Mouse (Mus musculus): ENCODE measurements around the gene Kpna1.
A peak's percentile ranks its signal among the peaks of the same experiment; 100 is the strongest.
"Not testable (repeated sequence)": the region's sequence is repeated elsewhere in the genome, so short reads cannot be mapped to it uniquely, and the experiment has no call there.

The Kpna1 gene

GRCm38 (mm10) chr16:35978450-35978849 lies at the start of gene Kpna1:
Kpna1 (plus strand) TSS chr16:35978750.
- DNase-seq (ENCODE audit: low spot score in 2 of 2) = not testable (repeated sequence)

DNA sequence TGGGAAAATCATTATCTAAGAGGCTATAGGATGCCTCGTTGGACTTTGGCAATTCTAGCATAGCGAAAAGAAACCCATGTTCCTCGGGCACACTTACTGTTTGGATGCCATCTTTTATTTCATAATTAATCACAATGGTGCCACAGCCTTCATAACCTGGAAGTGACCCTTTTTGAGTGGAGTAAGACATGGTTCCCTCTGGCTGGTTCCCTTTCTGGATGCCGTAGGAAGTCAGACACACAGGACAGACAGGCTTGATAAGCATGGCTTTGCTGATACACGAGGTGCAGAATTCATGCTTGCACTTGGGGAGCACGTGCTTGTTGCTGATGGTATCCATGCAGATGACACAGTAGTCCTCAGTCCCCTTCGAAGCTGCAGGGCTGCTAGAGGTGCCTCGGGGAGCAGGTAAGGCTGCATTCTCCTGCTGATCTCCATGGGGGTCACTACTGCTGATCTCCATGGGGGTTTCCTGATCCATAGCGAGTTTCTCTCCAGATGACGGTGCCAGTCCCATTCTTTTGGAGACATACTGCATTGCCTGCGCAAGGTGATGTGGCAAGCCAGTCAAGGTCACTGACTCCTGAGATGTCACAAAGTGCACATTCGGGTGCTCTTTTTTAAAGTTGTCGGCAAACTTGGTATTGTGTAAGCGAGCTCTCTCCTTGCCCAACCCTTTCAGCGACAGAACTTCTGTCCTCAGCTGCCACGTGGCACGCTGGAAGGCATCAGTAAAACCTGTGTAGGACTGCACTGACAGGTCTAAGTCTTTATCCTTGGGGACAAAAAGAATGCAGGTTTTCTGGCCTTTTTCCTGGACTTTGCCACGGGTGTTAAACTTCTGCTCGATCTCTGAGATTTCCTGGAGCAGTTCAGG lies 46.1 kb upstream of the Kpna1 start:
- DNase-seq (ENCODE audit: low spot score in 2 of 2) = no peak

- DNase-seq (ENCODE audit: low spot score in 2 of 2) = no peak
Measured at GRCm38 (mm10) chr16:35933181-35933580, 45.4 kb upstream of the Kpna1 start.

DNA sequence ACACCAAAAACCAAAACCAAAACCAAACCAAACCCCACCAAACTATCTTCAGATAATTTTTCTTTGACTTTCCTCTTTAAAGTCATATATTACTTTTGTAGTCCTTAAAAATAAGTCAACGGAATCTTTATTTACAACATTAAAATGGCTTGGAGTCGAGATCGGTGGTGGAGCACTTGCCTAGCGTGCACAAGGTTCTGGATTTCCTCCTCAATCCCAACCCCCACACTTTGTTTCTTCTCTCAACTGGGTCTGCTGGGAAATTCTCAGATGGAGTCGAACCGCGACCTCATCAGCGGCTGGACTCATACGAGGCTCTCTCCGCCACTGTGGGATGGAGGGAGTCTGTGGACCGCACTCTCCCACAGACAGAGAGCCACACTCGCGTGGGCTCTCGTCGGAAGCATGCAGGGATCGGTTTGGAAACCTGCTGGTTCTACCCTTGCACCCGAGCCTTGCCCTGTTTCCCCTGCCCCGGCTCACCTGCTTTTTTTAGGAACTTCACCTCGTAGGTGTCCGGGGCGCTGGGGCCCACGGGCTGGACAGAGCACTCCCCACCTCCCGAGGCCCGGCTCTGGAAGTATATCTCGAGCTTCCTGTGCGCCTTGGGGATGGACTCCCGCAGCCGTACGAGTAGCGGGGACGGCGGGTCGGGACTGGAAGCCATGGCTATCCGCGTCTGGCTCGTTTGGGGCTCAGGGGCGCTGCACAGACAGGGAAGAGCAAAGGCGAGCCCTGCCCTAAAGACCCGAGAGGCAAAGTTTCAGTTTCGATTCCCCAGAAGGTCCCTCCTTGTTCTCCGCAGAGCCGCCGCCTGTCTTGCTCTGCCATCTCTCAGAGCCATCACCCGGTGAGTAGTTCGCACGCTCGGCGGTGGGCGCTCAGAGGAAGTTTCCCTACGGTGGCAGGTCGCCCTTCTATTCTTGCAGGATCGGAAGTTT lies 40.1 kb upstream of the Kpna1 start, which contains the start of the genes Parp9 and Dtx3l:
Parp9 (plus strand) TSS at position 260 of the 941 bp plus-strand sequence.
Dtx3l (minus strand) TSS at position 941 of the 941 bp plus-strand sequence.
- peak; percentile 27 to 42 for DNase-seq (ENCODE audit: low spot score in 2 of 2)

GRCm38 (mm10) chr16:35939261-35939660 lies 39.3 kb upstream of the Kpna1 start:
- DNase-seq (ENCODE audit: low spot score in 2 of 2) = peak in 1 of 2 experiments; percentile 3

DNA sequence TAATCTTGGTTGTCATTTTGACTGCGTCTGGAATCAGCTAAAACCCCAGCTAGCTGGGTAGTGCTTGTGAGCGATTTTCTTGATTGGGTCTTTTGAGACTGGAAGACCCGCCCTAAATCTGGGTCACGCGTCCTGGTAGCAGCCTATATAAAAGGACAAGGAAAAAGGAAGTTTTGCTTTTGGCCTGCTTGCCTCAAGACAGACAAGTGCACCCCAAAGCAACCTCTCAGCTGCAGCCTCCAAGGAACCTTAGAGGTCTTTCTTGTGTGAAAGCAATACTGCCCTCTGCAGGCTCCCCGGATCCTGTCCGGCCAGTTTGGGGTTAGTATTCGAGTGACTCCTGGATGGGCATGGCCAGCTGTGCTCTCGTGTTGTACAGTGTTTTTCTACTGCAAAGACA lies 38.9 kb upstream of the Kpna1 start:
- DNase-seq (ENCODE audit: low spot score in 2 of 2) = peak; percentile 70 to 81

DNA sequence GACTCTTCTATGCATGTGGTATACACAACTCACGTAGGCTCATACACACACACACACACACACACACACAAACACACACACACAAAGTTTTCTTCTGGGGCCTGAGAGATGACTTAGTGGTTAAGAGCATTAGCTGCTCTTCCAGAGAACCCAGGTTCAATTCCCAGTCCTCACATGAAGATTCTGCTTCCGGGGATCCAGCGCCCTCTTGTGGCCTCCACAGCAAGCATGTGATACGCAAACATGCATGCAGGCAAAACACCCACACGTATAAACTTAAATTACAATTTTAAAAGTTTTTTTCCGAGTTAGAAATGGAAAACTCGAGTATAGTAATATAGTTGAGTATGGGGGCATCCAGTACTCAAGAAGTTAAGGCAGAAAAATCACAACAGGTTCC lies 37.2 kb upstream of the Kpna1 start:
- no peak for DNase-seq (ENCODE audit: low spot score in 2 of 2)

- DNase-seq (ENCODE audit: low spot score in 2 of 2) = no peak
Measured at GRCm38 (mm10) chr16:35949264-35949663, 29.3 kb upstream of the Kpna1 start.

- no peak for DNase-seq (ENCODE audit: low spot score in 2 of 2)
Measured at GRCm38 (mm10) chr16:35951216-35951615, 27.3 kb upstream of the Kpna1 start.

DNA sequence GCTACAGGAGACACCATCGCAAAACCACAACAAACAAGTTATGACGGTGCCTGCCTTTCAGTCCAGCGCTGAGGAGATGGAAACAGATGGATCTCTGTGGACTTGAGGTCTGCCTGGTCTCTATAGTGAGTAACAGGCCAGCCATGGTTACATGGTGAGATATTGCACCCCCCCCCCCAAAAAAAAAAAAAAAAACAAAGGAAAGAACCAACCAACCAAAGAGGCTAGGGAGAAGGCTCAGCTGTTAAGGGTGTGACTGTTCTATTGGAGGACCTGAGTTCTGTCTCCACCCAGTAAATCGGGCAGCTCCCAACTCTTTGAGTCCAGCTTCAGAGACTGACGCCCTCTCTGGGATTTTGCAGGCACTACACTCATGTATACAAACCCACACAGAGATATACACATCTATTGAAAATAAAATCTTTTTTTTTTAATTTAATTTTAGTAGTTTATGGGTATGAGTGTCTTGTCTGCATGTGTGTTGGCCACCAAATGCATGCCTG lies 25.9 kb upstream of the Kpna1 start:
- DNase-seq (ENCODE audit: low spot score in 2 of 2) = no peak

GRCm38 (mm10) chr16:35965991-35966390 lies 12.6 kb upstream of the Kpna1 start:
- not testable (repeated sequence) for DNase-seq (ENCODE audit: low spot score in 2 of 2)

GRCm38 (mm10) chr16:35966411-35967115 lies 12.0 kb upstream of the Kpna1 start:
- DNase-seq (ENCODE audit: low spot score in 2 of 2) = no peak

DNA sequence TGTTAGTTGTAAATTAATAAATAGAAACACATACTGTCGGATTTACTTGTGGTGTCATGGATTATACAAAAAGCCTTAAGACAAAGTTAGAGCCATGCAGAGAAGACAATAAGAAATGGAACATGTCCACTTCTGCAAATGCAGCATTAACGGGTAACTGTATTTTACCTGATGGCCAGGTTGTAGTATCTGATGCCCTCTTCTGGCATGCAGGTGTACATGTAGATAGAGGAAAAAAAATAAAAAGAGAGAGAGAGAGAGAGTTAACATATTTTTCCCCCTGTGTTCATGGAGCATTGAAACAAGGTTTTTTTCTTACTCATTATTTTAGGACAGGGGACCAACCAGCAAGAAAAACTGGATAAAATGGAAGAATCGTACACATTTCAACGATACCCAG lies 11.2 kb upstream of the Kpna1 start:
- DNase-seq (ENCODE audit: low spot score in 2 of 2) = no peak

GRCm38 (mm10) chr16:35968149-35968548 lies 10.4 kb upstream of the Kpna1 start:
- DNase-seq (ENCODE audit: low spot score in 2 of 2) = no peak

GRCm38 (mm10) chr16:35974021-35974420 lies 4.5 kb upstream of the Kpna1 start:
- no peak for DNase-seq (ENCODE audit: low spot score in 2 of 2)

- peak; percentile 100 for DNase-seq (ENCODE audit: low spot score in 2 of 2)
Measured at GRCm38 (mm10) chr16:35981363-35981821, 2.8 kb downstream of the Kpna1 start.

DNA sequence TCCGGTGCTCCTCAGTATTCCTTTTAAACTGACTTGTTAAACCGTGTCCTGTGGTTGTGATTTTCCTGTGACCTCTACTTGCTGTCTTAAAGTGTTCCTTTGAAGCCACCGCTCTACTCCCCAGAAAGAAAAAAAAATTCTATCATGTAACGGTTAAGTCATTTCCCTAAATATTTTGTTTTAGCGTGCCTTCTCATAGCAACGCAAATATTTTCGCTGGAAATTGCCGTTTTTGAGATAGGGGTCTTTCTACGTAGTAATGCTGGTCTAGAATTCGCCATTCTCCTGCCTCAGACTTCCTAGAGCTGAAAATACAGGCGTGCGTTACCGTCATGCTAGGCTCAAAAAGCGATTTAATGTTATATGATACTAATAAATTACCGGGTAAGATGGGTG lies 4.0 kb downstream of the Kpna1 start:
- no peak for DNase-seq (ENCODE audit: low spot score in 2 of 2)

DNA sequence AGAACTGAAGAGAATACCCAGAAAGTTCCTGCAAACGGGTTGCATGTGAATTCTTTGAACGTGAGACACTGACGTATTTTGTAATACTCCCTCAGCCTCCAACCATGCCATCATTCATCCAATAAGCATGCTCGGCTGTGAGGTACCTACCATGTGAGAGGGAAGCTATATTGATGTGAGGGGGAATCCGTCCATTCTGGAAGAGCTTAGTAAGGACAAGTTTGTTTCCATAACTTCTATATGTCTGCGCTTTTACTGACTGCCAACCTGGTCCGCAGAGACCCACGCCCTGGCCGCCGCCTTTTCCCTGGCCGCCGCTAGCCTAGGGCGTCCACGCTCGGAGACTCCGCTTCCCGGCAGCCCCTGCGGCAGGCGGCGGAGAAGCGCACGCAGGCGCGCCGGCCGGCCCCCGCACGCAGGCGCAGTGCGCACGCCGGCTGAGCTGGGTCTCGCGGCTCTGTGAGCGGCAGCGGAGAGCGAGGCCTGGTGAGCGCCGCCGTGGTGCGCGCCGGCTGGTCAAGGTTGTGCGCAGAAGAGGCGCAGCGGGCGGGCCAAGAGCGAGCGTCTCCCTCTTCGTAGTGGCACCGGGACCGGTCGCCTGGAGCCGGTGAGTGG lies 4.5 kb downstream of the Kpna1 start:
- DNase-seq (ENCODE audit: low spot score in 2 of 2) = peak; percentile 87 to 90

DNA sequence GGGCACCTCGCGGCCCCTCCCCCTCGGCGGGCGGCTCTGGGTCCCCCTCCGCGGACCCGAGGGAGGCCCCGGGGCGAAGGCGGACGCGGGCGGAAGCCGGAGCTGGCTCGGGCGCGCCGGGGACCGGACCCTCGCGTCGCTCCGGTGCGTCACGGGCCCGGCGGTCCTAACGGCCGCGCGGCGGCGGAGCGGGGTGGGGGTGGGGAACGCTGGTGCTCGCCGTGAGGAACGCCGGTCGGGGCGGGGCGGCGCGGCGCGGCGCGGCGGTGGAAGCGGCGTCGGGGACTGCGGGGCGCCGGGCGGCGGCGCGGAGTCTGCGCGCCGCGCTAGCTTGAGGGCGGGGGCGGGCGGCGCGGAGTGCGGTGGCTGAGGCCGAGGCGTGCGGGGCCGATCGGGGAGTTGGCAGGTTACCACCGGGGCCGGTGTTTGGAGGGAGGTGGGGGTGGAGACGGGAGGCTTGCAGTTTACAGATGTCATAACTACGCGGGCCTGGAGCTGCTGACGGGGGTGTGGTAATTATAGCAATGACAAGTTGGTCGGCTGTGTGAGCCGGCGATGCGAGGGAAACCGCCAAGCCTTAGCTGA lies 5.1 kb downstream of the Kpna1 start:
- peak; percentile 74 to 75 for DNase-seq (ENCODE audit: low spot score in 2 of 2)

DNA sequence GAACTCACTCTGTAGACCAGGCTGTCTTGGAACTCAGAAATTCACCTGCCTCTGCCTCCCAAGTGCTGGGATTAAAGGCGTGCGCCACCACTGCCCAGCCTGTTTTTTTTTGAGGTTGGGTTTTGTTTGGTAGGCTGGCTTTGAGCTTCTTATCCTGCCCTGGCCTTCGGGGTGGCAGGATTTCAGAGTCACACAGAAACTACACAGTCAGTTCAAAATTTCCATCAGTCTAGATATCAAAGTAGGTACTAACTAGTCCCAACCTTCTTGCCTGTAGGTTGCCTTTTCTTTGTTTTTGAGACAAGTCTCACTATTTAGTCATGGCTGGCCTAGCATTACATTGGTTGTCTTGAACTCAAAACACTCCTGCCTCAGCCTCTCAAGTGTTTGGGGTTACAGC lies 5.9 kb downstream of the Kpna1 start:
- DNase-seq (ENCODE audit: low spot score in 2 of 2) = no peak

Measured in right cerebral cortex, adult 2 months (tissue).